Mouse (Mus musculus) cerebellum, adult 2 months (tissue): ENCODE results near the gene Vps8. TPM values are rescaled to one million over a fixed set of nuclear protein-coding genes. Genes with fewer than 3 reads are reported as not detected.

Experiments
- DNase-seq, 2 experiments: peaks; one replicate each; pipeline ENCODE4 v3.0.0; 2021
- H3K27ac ChIP-seq: fragments of 200-500 bp; 2 replicates; pipeline ENCODE4 v1.5.1; 2012; ENCODE audit warnings: low read length, control low read depth, inconsistent platforms; ENCODE audit not compliant: insufficient read depth
- H3K27me3 ChIP-seq: fragments of 200-500 bp; 2 replicates; pipeline ENCODE4 v1.6.1; 2012; ENCODE audit warnings: inconsistent platforms, mild to moderate bottlenecking, low read length, moderate library complexity; ENCODE audit not compliant: control insufficient read depth, insufficient read depth
- H3K4me1 ChIP-seq: fragments of 200-500 bp; 2 replicates; pipeline ENCODE4 v1.6.1; 2011; ENCODE audit warnings: low read length; ENCODE audit not compliant: control insufficient read depth, insufficient read depth
- H3K4me3 ChIP-seq: fragments of 200-500 bp; replicated peaks from 2 replicates; pipeline ENCODE3; 2011; ENCODE audit warnings: mild to moderate bottlenecking, low read depth, low read length, control low read depth; ENCODE audit not compliant: insufficient read depth
- CTCF ChIP-seq: fragments of 200-500 bp; IDR thresholded peaks from 2 replicates; pipeline ENCODE4 v1.5.1; 2011; ENCODE audit warnings: low read depth, mild to moderate bottlenecking, control low read depth, low read length, moderate library complexity, borderline replicate concordance; ENCODE audit not compliant: insufficient read depth
- POLR2A ChIP-seq: fragments of 200-500 bp; IDR thresholded peaks from 2 replicates; pipeline ENCODE4 v1.6.1; 2011; ENCODE audit warnings: low read length, control low read depth, borderline replicate concordance; ENCODE audit not compliant: insufficient read depth
- WGBS: fragments of 180-500 bp; shearing (Covaris S2); methylation state at CpG from one replicate; pipeline ENCODE4 v1.1.7; 2018; 5-methylcytosine and 5-hydroxymethylcytosine counted together
- polyA plus RNA-seq: library from polyadenylated mRNA; depleted of rRNA; stranded (reverse); fragments of >200 nt; gene quantifications from 2 replicates; pipeline ENCODE4 v1.2.3, GENCODE M21; 2012

The Vps8 gene
- polyA plus RNA-seq, 1 experiment, result 26.3 TPM

DNA sequence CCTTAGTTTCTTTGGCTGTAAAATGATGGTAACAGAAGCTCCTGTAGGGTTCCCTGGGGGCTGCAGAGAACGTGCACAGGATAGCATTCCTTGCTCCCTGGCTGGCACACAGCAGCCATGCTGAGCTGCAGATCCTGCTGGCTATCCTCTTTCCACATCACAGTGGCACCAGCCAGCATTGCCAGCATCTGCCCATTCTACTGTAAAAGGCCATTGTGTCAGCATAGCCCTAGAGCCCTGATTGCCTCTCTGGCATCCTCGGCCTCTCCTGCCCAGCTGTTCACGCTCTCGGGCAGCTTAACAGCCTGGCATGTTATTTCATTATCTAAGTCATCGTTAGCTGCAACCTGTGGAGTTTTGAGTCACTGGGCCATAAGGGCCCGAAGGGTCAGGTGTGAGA, 204.3 kb downstream of the Vps8 start:
- TF ChIP-seq POLR2A (no peak), CTCF (no peak)
- Histone ChIP-seq H3K4me3 (no peak overlapping the region), H3K27ac (no peak overlapping the region), H3K27me3 (no peaks in the 10 kb centered on the region), H3K4me1 (peaks cover 23% of the 10 kb centered on the region)
- WGBS, result 27% methylated on average over 6 of the region's 6 CpGs
- peak in 1 of 2 experiments; percentile 16 for DNase-seq

DNA sequence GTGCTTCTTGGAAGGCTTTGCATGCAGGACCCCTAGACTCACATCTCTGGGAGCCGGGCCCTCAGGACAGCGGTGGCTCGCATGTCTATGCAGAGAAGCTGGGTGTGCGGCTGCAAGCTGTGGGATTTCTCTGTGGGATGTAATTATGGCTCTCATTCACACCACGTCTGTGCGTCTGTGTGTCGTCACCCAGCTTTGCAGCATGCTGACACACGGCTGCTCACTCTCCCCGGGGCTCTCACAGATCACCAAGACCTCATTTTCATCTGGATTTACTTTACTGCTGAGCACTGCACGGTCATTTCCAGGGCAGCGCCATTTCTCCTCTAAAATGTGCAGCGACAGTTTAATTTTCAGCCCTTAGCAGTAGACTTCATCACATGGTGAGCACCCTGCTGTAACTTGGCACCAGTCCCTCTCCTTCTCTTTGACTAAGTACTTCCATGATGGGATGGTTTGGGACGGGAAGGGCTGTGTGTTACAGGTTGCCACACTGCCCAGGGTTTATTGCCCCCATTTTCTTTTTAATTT, 205.2 kb downstream of the Vps8 start:
- DNase-seq, result peak in 1 of 2 experiments; percentile 49
- 33% methylated on average over 13 of the region's 13 CpGs for WGBS
- H3K4me1 ChIP-seq, result peaks cover 23% of the 10 kb centered on the region
- no peak overlapping the region for H3K27ac ChIP-seq
- no peaks in the 10 kb centered on the region for H3K27me3 ChIP-seq
- TF ChIP-seq CTCF, result no peak
- no peak for TF ChIP-seq POLR2A
- no peak overlapping the region for H3K4me3 ChIP-seq

DNA sequence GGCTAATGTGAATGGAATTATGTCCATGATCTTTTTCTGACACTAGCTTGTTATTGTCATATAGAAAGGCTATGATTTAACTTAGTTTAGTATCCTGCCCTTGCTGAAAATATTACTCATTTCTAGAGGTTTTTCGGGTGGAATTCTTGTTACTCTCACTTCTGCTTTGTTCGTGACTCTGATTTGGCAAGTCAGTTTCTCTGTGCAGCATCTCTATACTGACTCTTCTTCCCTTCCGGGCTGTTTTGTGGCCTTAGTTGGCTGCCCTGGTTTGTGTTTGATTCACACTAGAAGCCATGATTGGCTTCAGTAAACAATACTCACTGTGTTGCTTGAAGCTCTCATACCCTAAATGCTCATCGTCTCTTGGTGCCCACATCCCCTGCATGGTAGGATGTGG, 207.7 kb downstream of the Vps8 start:
- DNase-seq, result no peak
- H3K27me3 ChIP-seq, result no peaks in the 10 kb centered on the region
- peaks cover 22% of the 10 kb centered on the region for H3K4me1 ChIP-seq
- no peak overlapping the region for H3K4me3 ChIP-seq
- TF ChIP-seq CTCF (no peak), POLR2A (no peak)
- H3K27ac ChIP-seq, result no peak overlapping the region
- WGBS, result 79% methylated on average over 4 of the region's 4 CpGs

DNA sequence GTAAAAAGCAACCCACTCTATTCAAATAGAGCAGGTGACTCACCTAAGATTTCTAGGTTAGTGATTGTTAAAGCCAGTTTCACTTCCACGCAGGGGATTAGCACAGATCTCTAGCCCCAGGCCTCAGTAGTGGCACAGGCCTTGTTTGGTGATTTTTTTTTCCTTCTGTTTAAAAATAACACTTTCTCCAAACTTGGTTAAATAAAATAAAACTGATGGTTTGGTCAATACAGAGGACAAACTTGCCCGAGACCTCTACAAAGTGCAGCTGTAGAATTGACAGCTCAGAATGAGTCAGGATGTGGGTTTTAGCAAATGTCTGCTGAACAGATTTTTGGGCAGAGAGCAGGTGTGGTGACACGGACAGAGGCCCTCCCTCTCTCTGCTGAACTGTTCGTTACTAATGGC, 208.9 kb downstream of the Vps8 start:
- H3K4me1 ChIP-seq, result peaks cover 14% of the 10 kb centered on the region
- DNase-seq, result no peak
- H3K27me3 ChIP-seq, result no peaks in the 10 kb centered on the region
- WGBS, result 71% methylated on average over 4 of the region's 4 CpGs
- no peak for TF ChIP-seq POLR2A
- H3K27ac ChIP-seq, result no peak overlapping the region
- no peak overlapping the region for H3K4me3 ChIP-seq

DNA sequence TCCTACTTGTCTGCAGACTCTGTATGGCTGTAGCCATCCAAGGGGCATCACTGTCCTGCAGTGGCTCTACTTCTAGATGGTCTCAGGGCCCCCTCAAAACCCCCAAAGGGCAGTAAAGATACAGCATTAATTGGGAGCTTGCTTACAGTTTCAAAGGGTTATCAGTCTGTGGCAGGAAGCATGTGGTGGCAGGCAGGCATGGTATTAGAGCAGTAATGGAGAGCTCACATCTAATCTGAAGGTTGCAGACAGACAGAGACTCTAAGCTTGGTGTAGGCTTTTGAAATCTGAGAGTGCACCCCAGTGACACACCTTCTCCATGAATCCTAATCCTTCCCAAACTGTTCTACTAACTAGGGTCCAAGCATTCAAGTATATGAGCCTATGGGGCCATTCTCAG, 211.5 kb downstream of the Vps8 start:
- Histone ChIP-seq H3K4me3 (no peak overlapping the region), H3K27me3 (no peaks in the 10 kb centered on the region), H3K27ac (no peak overlapping the region), H3K4me1 (no peaks in the 10 kb centered on the region)
- DNase-seq, result no peak
- TF ChIP-seq CTCF (no peak), POLR2A (no peak)

DNA sequence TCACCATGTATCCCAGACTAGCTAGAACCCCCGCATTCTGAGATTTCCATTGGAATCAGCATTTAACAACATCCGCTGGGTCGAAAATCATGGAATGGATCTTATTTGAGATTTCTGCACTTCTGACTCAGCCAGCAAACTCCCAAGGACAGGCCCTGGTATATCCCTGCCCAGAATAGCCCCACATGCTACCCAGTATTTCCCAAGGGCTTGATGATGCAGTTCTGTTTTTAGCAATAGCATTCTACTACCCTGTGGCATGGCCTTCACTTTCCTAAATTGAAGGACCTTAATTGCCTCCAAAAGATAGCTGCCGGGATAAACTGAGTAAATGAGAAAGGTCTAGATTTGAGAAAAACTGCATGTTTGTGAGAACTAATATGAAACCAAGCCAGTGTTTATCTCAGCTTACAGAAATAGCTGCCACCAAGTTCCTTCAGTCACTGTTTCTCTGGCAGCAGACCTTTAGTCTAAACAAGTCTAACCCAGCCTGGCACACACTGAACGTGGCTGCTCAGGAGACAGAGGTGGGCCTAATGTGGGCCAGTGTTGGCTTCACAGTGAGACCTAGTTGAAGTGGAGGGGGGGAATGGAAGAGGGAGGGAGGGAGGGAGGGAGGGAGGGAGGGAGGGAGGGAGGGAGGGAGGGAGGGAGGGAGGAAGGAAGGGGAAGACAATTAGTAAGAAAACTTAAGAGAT, 213.4 kb downstream of the Vps8 start:
- Histone ChIP-seq H3K27ac (no peak overlapping the region), H3K4me3 (no peak overlapping the region), H3K27me3 (no peaks in the 10 kb centered on the region), H3K4me1 (no peaks in the 10 kb centered on the region)
- no peak for DNase-seq
- WGBS, result 84% methylated on average over 5 of the region's 5 CpGs
- TF ChIP-seq POLR2A, result no peak
- TF ChIP-seq CTCF, result no peak

DNA sequence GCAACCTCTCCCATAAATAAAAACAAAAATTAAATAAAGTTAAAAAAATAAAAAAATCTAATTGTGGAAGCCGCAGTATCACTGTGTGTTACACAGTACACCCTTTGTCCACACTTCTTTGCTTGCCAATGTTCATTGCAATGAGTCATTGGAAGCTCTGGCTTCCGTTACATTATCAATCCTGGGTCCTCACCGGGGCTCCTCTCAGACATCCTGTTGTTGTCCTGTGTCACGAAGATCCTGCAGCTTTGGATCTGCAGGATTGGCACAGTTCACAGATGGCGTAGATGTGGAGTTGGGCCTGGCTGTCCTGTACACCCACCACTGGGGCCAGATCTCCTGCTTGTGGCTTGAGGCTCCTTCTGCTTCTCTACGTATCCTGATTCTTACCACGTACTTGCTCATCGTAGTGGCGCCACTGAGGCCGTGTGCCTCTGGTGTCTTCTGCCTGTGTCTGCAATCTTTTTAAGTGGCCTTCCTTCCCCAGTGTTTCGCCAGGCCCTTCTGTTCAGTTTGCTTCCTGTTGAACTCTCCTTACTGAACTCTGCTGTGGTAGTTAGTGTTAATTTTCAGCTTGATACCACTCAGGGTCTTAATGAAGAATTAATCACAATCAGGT, 214.4 kb downstream of the Vps8 start:
- Histone ChIP-seq H3K27ac (no peak overlapping the region), H3K4me3 (no peak overlapping the region), H3K27me3 (no peaks in the 10 kb centered on the region), H3K4me1 (no peaks in the 10 kb centered on the region)
- no peak for TF ChIP-seq POLR2A
- TF ChIP-seq CTCF, result no peak
- no peak for DNase-seq
- WGBS, result 48% methylated on average over 11 of the region's 11 CpGs
